Mouse (Mus musculus) gastrocnemius, adult 2 months (tissue): ENCODE measurements around the gene Akap9. TPM values are rescaled to one million over a fixed set of nuclear protein-coding genes. Genes with fewer than 3 reads are reported as not detected.
"Not testable (repeated sequence)": the region's sequence is repeated elsewhere in the genome, so short reads cannot be mapped to it uniquely, and the experiment has no call there.

Source experiments
- DNase-seq: peaks from one replicate; pipeline ENCODE4 v3.0.0; 2022
- H3K27ac ChIP-seq: fragments of 200-600 bp; 2 replicates; pipeline ENCODE4 v1.8.1; 2022; ENCODE audit warnings: mild to moderate bottlenecking
- H3K4me3 ChIP-seq: fragments of 200-600 bp; 2 replicates; pipeline ENCODE4 v1.8.1; 2022; ENCODE audit warnings: mild to moderate bottlenecking, moderate library complexity
- CTCF ChIP-seq: fragments of 200-600 bp; IDR thresholded peaks from 2 replicates; pipeline ENCODE4 v1.8.1; 2022; ENCODE audit warnings: antibody characterized with exemption, mild to moderate bottlenecking, moderate library complexity
- intact Hi-C: fragments of 180-260 bp; cut with DNase I; formaldehyde crosslinking; loops from one replicate; pipeline ENCODE4 v1.15.1; 2025
- total RNA-seq, 2 experiments: library from RNA; stranded (reverse); gene quantifications; 2 replicates each; pipeline ENCODE4 v1.2.3; 2021

Gene Akap9
- total RNA-seq, 2 experiments from 2014 or later, result 50.2 to 51.8 TPM

GRCm38 (mm10) chr5:3935778-3936554 lies 8.1 kb downstream of the Akap9 start:
- DNase-seq, result peak; percentile 55
- H3K4me3 ChIP-seq, result no peak overlapping the region
- peak overlapping the region; percentile 12; the same call in 1 of the 2 replicates for H3K27ac ChIP-seq
- intact Hi-C loops, result no loop called here
- no peak for TF ChIP-seq CTCF

- no peak for TF ChIP-seq CTCF
- intact Hi-C loops, result no loop called here
- Histone ChIP-seq H3K27ac (0 out of 2 replicates have a peak overlapping the region, but pooled peaks have one; percentile 10), H3K4me3 (no peak overlapping the region)
- no peak for DNase-seq
Observed at GRCm38 (mm10) chr5:3938905-3939304, 11.1 kb downstream of the Akap9 start.

GRCm38 (mm10) chr5:3939335-3939734 lies 11.5 kb downstream of the Akap9 start:
- Histone ChIP-seq H3K4me3 (no peak overlapping the region), H3K27ac (no peak overlapping the region)
- intact Hi-C loops, result no loop called here
- no peak for TF ChIP-seq CTCF
- DNase-seq, result no peak

- no peak for DNase-seq
- TF ChIP-seq CTCF, result no peak
- intact Hi-C loops, result no loop called here
- no peak overlapping the region for H3K27ac ChIP-seq
- H3K4me3 ChIP-seq, result no peak overlapping the region
Observed at GRCm38 (mm10) chr5:3941240-3941639, 13.4 kb downstream of the Akap9 start.

- intact Hi-C loops, DNase-seq, H3K27ac ChIP-seq, H3K4me3 ChIP-seq: not testable (repeated sequence)
Observed at GRCm38 (mm10) chr5:3943169-3943568, 15.3 kb downstream of the Akap9 start.

- TF ChIP-seq CTCF, result no peak
- DNase-seq, result no peak
- H3K27ac ChIP-seq, result no peak overlapping the region
- H3K4me3 ChIP-seq, result no peak overlapping the region
- intact Hi-C loops, result no loop called here
Observed at GRCm38 (mm10) chr5:3952498-3952897, 24.6 kb downstream of the Akap9 start.

- Histone ChIP-seq H3K27ac (no peak overlapping the region), H3K4me3 (no peak overlapping the region)
- TF ChIP-seq CTCF, result no peak
- intact Hi-C loops, result no loop called here
- no peak for DNase-seq
Observed at GRCm38 (mm10) chr5:3954541-3954940, 26.7 kb downstream of the Akap9 start.

- no peak overlapping the region for H3K27ac ChIP-seq
- intact Hi-C loops, result loop anchor here (5.0 kb wide), 1 partner anchor 41 kb away; no protein-coding TSS in a partner anchor
- DNase-seq, result no peak
- TF ChIP-seq CTCF, result no peak
- no peak overlapping the region for H3K4me3 ChIP-seq
Observed at GRCm38 (mm10) chr5:3961286-3961685, 33.4 kb downstream of the Akap9 start.

- no peak for DNase-seq
- H3K27ac ChIP-seq, result no peak overlapping the region
- intact Hi-C loops, result no loop called here
- no peak for TF ChIP-seq CTCF
- H3K4me3 ChIP-seq, result no peak overlapping the region
Observed at GRCm38 (mm10) chr5:3968415-3968814, 40.6 kb downstream of the Akap9 start.

GRCm38 (mm10) chr5:3969114-3969513 lies 41.3 kb downstream of the Akap9 start:
- no peak overlapping the region for H3K4me3 ChIP-seq
- intact Hi-C loops, result no loop called here
- DNase-seq, result no peak
- no peak for TF ChIP-seq CTCF
- no peak overlapping the region for H3K27ac ChIP-seq

GRCm38 (mm10) chr5:3970936-3971335 lies 43.1 kb downstream of the Akap9 start:
- intact Hi-C loops, result no loop called here

GRCm38 (mm10) chr5:3973764-3974163 lies 45.9 kb downstream of the Akap9 start:
- no peak for DNase-seq
- intact Hi-C loops, result no loop called here
- no peak overlapping the region for H3K27ac ChIP-seq
- no peak overlapping the region for H3K4me3 ChIP-seq
- no peak for TF ChIP-seq CTCF

More at GRCm38 (mm10) chr5:3970936-3971335, 43.1 kb downstream of the Akap9 start:
- TF ChIP-seq CTCF, result no peak
- Histone ChIP-seq H3K27ac (no peak overlapping the region), H3K4me3 (no peak overlapping the region)
- DNase-seq, result no peak

- intact Hi-C loops, result no loop called here
- TF ChIP-seq CTCF, result no peak
- DNase-seq, result no peak
- H3K4me3 ChIP-seq, result no peak overlapping the region
- H3K27ac ChIP-seq, result peak overlapping the region; percentile 59; the same call in 1 of the 2 replicates
Observed at GRCm38 (mm10) chr5:3974896-3975295, 47.0 kb downstream of the Akap9 start.

GRCm38 (mm10) chr5:3976111-3976510 lies 48.3 kb downstream of the Akap9 start:
- DNase-seq, result peak; percentile 51
- intact Hi-C loops, result no loop called here

More at GRCm38 (mm10) chr5:3976111-3976510, 48.3 kb downstream of the Akap9 start:
- peak overlapping the region; percentile 59; the same call in 1 of the 2 replicates for H3K27ac ChIP-seq
- H3K4me3 ChIP-seq, result no peak overlapping the region
- TF ChIP-seq CTCF, result no peak
